Mouse (Mus musculus) embryonic fibroblast, embryonic 13.5 days (primary cell): ENCODE data around the gene 4930524B15Rik.

Experiments used
- CTCF ChIP-seq: IDR thresholded peaks from 2 replicates; pipeline ENCODE4 v1.5.1; 2011; ENCODE audit warnings: mild to moderate bottlenecking, control low read depth, low read length, moderate library complexity, borderline replicate concordance; ENCODE audit not compliant: insufficient read depth
- POLR2A ChIP-seq: IDR thresholded peaks from 2 replicates; pipeline ENCODE4 v1.6.1; 2011; ENCODE audit warnings: low read depth, mild to moderate bottlenecking, control low read depth, low read length, moderate library complexity

DNA sequence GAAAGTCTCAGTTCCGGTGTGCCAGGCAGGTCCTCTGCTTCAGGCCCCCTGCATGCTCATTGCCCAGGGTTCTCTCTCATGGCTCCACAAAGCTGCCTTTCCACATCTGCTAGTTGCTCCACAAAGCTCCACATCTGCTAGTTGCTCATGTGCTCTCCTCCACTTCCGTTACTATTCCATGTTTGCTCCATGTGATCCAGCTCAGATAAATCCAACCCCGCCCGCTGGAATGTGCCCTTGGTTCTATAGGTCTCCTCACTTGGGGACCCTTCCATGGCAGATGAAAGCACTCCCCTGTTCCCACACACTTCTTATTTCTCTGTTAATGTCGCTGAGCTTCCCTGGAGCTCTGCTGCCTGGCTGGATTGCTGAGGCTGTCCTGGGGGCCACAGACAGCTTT lies 61.2 kb downstream of the 4930524B15Rik start:
- no peak for TF ChIP-seq CTCF
- no peak for TF ChIP-seq POLR2A
